Mouse (Mus musculus): Measurements from ENCODE around the gene 1110017D15Rik.

- TF ChIP-seq ZNF384 (IDR thresholded peaks at IDR 0.05; ENCODE audit: low read depth, low read length) (no peak), HCFC1 (IDR thresholded peaks at IDR 0.05; ENCODE audit: borderline replicate concordance, insufficient read depth, low read length) (no peak), ZC3H11A (IDR thresholded peaks at IDR 0.05; ENCODE audit: borderline replicate concordance, low read depth, low read length) (no peak), CHD2 (IDR thresholded peaks at IDR 0.05; ENCODE audit: low read depth, low read length) (no peak), MAFK (IDR thresholded peaks at IDR 0.05; ENCODE audit: insufficient read depth, low read depth, low read length) (no peak)
Observed at GRCm38 (mm10) chr4:41534866-41535265, 17.7 kb upstream of the 1110017D15Rik start.
